Mouse (Mus musculus): ENCODE results near the gene Mvk. TPM values are rescaled to one million over a fixed set of nuclear protein-coding genes. Genes with fewer than 3 reads are reported as not detected.

Gene Mvk
- polyA plus RNA-seq, 1 experiment from 2014 or later = 63.8 TPM

GRCm38 (mm10) chr5:114462067-114463040 is 18.3 kb downstream of the Mvk start:
- H3K27me3 ChIP-seq (replicated peaks) = 0 out of 2 replicates have a peak, but pooled peaks cover 2% of the 10 kb centered on the region
- peaks cover 25% of the 10 kb centered on the region for H3K4me1 ChIP-seq
- no peaks in the 10 kb centered on the region for H3K9me3 ChIP-seq
- H3K4me3 ChIP-seq = no peak overlapping the region
- H3K4me2 ChIP-seq = no peak overlapping the region
- no peak for ATAC-seq (replicated peaks)
- no peak overlapping the region for H3K9ac ChIP-seq
- H3K27ac ChIP-seq = no peak overlapping the region
- no peaks in the 10 kb centered on the region for H3K36me3 ChIP-seq (replicated peaks)
- WGBS = 80% methylated on average over 24 of the region's 24 CpGs

GRCm38 (mm10) chr5:114464561-114464960 is 20.5 kb downstream of the Mvk start:
- H3K4me3 ChIP-seq = no peak overlapping the region
- H3K27ac ChIP-seq = no peak overlapping the region
- no peak overlapping the region for H3K4me2 ChIP-seq
- H3K27me3 ChIP-seq (replicated peaks) = 0 out of 2 replicates have a peak, but pooled peaks cover 2% of the 10 kb centered on the region
- no peak for ATAC-seq (replicated peaks)
- H3K9me3 ChIP-seq = no peaks in the 10 kb centered on the region
- H3K36me3 ChIP-seq (replicated peaks) = no peaks in the 10 kb centered on the region
- peaks cover 37% of the 10 kb centered on the region for H3K4me1 ChIP-seq
- WGBS = 86% methylated on average over 2 of the region's 2 CpGs
- H3K9ac ChIP-seq = no peak overlapping the region

GRCm38 (mm10) chr5:114465641-114466040 is 21.6 kb downstream of the Mvk start:
- 0 out of 2 replicates have a peak, but pooled peaks cover 2% of the 10 kb centered on the region for H3K27me3 ChIP-seq (replicated peaks)
- H3K4me1 ChIP-seq = peaks cover 37% of the 10 kb centered on the region
- H3K4me2 ChIP-seq = no peak overlapping the region
- 51% methylated on average over 7 of the region's 7 CpGs for WGBS
- H3K9ac ChIP-seq = no peak overlapping the region
- H3K27ac ChIP-seq = no peak overlapping the region
- no peaks in the 10 kb centered on the region for H3K9me3 ChIP-seq
- no peak for ATAC-seq (replicated peaks)
- H3K4me3 ChIP-seq = no peak overlapping the region
- H3K36me3 ChIP-seq (replicated peaks) = no peaks in the 10 kb centered on the region

GRCm38 (mm10) chr5:114467019-114467418 is 22.9 kb downstream of the Mvk start:
- 0 out of 2 replicates have a peak, but pooled peaks have one; percentile 48 for ATAC-seq (replicated peaks)
- peaks cover 31% of the 10 kb centered on the region for H3K4me1 ChIP-seq
- 0 out of 2 replicates have a peak, but pooled peaks cover 5% of the 10 kb centered on the region for H3K27me3 ChIP-seq (replicated peaks)
- H3K27ac ChIP-seq = peak overlapping the region; percentile 84
- H3K9ac ChIP-seq = peak overlapping the region; percentile 36; the same call in 1 of the 2 replicates
- H3K9me3 ChIP-seq = no peaks in the 10 kb centered on the region
- H3K4me2 ChIP-seq = peak overlapping the region; percentile 54
- no peaks in the 10 kb centered on the region for H3K36me3 ChIP-seq (replicated peaks)
- 0% methylated on average over 11 of the region's 11 CpGs for WGBS
- H3K4me3 ChIP-seq = peak overlapping the region; percentile 28

- peak overlapping the region; percentile 28 for H3K4me3 ChIP-seq
These were observed 23.4 kb downstream of the Mvk start for GRCm38 (mm10) chr5:114467430-114467829.

GRCm38 (mm10) chr5:114468007-114468406 is 23.9 kb downstream of the Mvk start:
- peak; percentile 51; the same call in 1 of the 2 replicates for ATAC-seq (replicated peaks)
- Histone ChIP-seq H3K27me3 (replicated peaks) (0 out of 2 replicates have a peak, but pooled peaks cover 2% of the 10 kb centered on the region), H3K36me3 (replicated peaks) (no peaks in the 10 kb centered on the region), H3K9me3 (no peaks in the 10 kb centered on the region), H3K4me2 (peak overlapping the region; percentile 54), H3K4me1 (peaks cover 31% of the 10 kb centered on the region), H3K4me3 (no peak overlapping the region), H3K9ac (0 out of 2 replicates have a peak overlapping the region, but pooled peaks have one; percentile 36), H3K27ac (peak overlapping the region; percentile 84)
- WGBS = 34% methylated on average over 4 of the region's 4 CpGs

More at GRCm38 (mm10) chr5:114467430-114467829, 23.4 kb downstream of the Mvk start:
- H3K9me3 ChIP-seq = no peaks in the 10 kb centered on the region
- H3K36me3 ChIP-seq (replicated peaks) = no peaks in the 10 kb centered on the region
- 0 out of 2 replicates have a peak, but pooled peaks cover 5% of the 10 kb centered on the region for H3K27me3 ChIP-seq (replicated peaks)
- H3K27ac ChIP-seq = peak overlapping the region; percentile 84
- ATAC-seq (replicated peaks) = peak; percentile 80
- peak overlapping the region; percentile 54 for H3K4me2 ChIP-seq
- WGBS = under 1% methylated on average over 9 of the region's 13 CpGs
- peaks cover 31% of the 10 kb centered on the region for H3K4me1 ChIP-seq
- H3K9ac ChIP-seq = peak overlapping the region; percentile 36; the same call in 1 of the 2 replicates

GRCm38 (mm10) chr5:114470359-114470758 is 26.3 kb downstream of the Mvk start:
- Histone ChIP-seq H3K27me3 (replicated peaks) (0 out of 2 replicates have a peak, but pooled peaks cover 2% of the 10 kb centered on the region), H3K36me3 (replicated peaks) (no peaks in the 10 kb centered on the region), H3K9me3 (no peaks in the 10 kb centered on the region), H3K27ac (no peak overlapping the region), H3K9ac (no peak overlapping the region), H3K4me2 (no peak overlapping the region), H3K4me1 (peaks cover 43% of the 10 kb centered on the region), H3K4me3 (no peak overlapping the region)
- no peak for ATAC-seq (replicated peaks)
- WGBS = 82% methylated on average over 3 of the region's 3 CpGs

GRCm38 (mm10) chr5:114474741-114475491 is 30.8 kb downstream of the Mvk start:
- H3K4me3 ChIP-seq = no peak overlapping the region
- H3K9ac ChIP-seq = no peak overlapping the region
- H3K27me3 ChIP-seq (replicated peaks) = 0 out of 2 replicates have a peak, but pooled peaks cover 2% of the 10 kb centered on the region
- H3K27ac ChIP-seq = peak overlapping the region; percentile 0; the same call in 1 of the 2 replicates
- peak overlapping the region; percentile 0; the same call in 1 of the 2 replicates for H3K4me2 ChIP-seq
- peaks cover 15% of the 10 kb centered on the region for H3K4me1 ChIP-seq
- ATAC-seq (replicated peaks) = no peak
- H3K9me3 ChIP-seq = no peaks in the 10 kb centered on the region
- WGBS = 36% methylated on average over 35 of the region's 35 CpGs
- no peaks in the 10 kb centered on the region for H3K36me3 ChIP-seq (replicated peaks)

GRCm38 (mm10) chr5:114478267-114478666 is 34.2 kb downstream of the Mvk start:
- Histone ChIP-seq H3K36me3 (replicated peaks) (no peaks in the 10 kb centered on the region), H3K27me3 (replicated peaks) (no peaks in the 10 kb centered on the region), H3K4me2 (no peak overlapping the region), H3K4me1 (peaks cover 20% of the 10 kb centered on the region), H3K9me3 (no peaks in the 10 kb centered on the region), H3K27ac (no peak overlapping the region), H3K9ac (no peak overlapping the region), H3K4me3 (no peak overlapping the region)
- WGBS = 60% methylated on average over 12 of the region's 12 CpGs
- ATAC-seq (replicated peaks) = no peak

- Histone ChIP-seq H3K4me1 (peaks cover 5% of the 10 kb centered on the region), H3K27me3 (replicated peaks) (no peaks in the 10 kb centered on the region), H3K36me3 (replicated peaks) (no peaks in the 10 kb centered on the region), H3K27ac (no peak overlapping the region), H3K9ac (no peak overlapping the region), H3K4me3 (no peak overlapping the region), H3K4me2 (no peak overlapping the region), H3K9me3 (no peaks in the 10 kb centered on the region)
- no peak for ATAC-seq (replicated peaks)
- WGBS = 9% methylated on average over 14 of the region's 14 CpGs
These were observed 38.5 kb downstream of the Mvk start for GRCm38 (mm10) chr5:114482587-114483011.

- Histone ChIP-seq H3K27me3 (replicated peaks) (no peaks in the 10 kb centered on the region), H3K9ac (no peak overlapping the region), H3K27ac (no peak overlapping the region), H3K4me3 (no peak overlapping the region), H3K36me3 (replicated peaks) (no peaks in the 10 kb centered on the region), H3K9me3 (no peaks in the 10 kb centered on the region), H3K4me1 (peaks cover 5% of the 10 kb centered on the region), H3K4me2 (no peak overlapping the region)
- ATAC-seq (replicated peaks) = no peak
- WGBS = 92% methylated on average over 14 of the region's 14 CpGs
These were observed 41.6 kb downstream of the Mvk start for GRCm38 (mm10) chr5:114485685-114486084.

GRCm38 (mm10) chr5:114489570-114489969 is 45.5 kb downstream of the Mvk start:
- H3K9me3 ChIP-seq = 0 out of 2 replicates have a peak, but pooled peaks cover 3% of the 10 kb centered on the region
- WGBS = 90% methylated on average over 6 of the region's 6 CpGs
- no peak overlapping the region for H3K4me2 ChIP-seq
- no peak overlapping the region for H3K27ac ChIP-seq
- no peak overlapping the region for H3K4me3 ChIP-seq
- no peaks in the 10 kb centered on the region for H3K36me3 ChIP-seq (replicated peaks)
- no peak overlapping the region for H3K9ac ChIP-seq
- no peaks in the 10 kb centered on the region for H3K4me1 ChIP-seq
- H3K27me3 ChIP-seq (replicated peaks) = no peaks in the 10 kb centered on the region
- no peak for ATAC-seq (replicated peaks)

Data from midbrain, embryonic 15.5 days (tissue).